Mouse (Mus musculus) midbrain, embryonic 11.5 days (tissue): ENCODE measurements at regions not wholly inside any gene's neighbourhood (a gene's known extent, or its start where the extent isn't known, plus 50 kb on each side); places are given as distances from the start of the nearest gene placed in this dataset.

ENCODE experiments used
- ATAC-seq: fragments of 200-750 bp; cut with Nextera tagmentation; 2 replicates; pipeline ENCODE4 v1.8.0; 2017; ENCODE audit warnings: moderate TSS enrichment, moderate library complexity; ENCODE audit not compliant: low FRiP score
- DNase-seq: peaks from one replicate; pipeline ENCODE4 v3.0.0; 2015; ENCODE audit warnings: low spot score; ENCODE audit errors: missing footprints
- H3K27ac ChIP-seq: fragments of 300-500 bp; sonication (generic); 2 replicates; pipeline ENCODE4 v1.5.1; 2014; ENCODE audit warnings: low read depth, low read length
- H3K27me3 ChIP-seq: fragments of 300-500 bp; sonication (generic); 2 replicates; pipeline ENCODE4 v1.6.1; 2014; ENCODE audit warnings: mild to moderate bottlenecking, low read length, moderate library complexity, mixed read lengths; ENCODE audit not compliant: control insufficient read depth, insufficient read depth
- H3K36me3 ChIP-seq: fragments of 300-500 bp; sonication (generic); 2 replicates; pipeline ENCODE4 v1.6.1; 2014; ENCODE audit warnings: mild to moderate bottlenecking, low read length, moderate library complexity, mixed read lengths; ENCODE audit not compliant: control insufficient read depth, insufficient read depth
- H3K4me1 ChIP-seq: fragments of 300-500 bp; sonication (generic); 2 replicates; pipeline ENCODE4 v1.6.1; 2014; ENCODE audit warnings: low read length; ENCODE audit not compliant: control insufficient read depth, insufficient read depth
- H3K4me2 ChIP-seq: fragments of 300-500 bp; sonication (generic); 2 replicates; pipeline ENCODE4 v1.6.1; 2014; ENCODE audit warnings: mild to moderate bottlenecking, moderate library complexity
- H3K4me3 ChIP-seq: fragments of 300-500 bp; sonication (generic); 2 replicates; pipeline ENCODE4 v1.5.1; 2014; ENCODE audit warnings: low read depth, low read length
- H3K9ac ChIP-seq: fragments of 300-500 bp; sonication (generic); 2 replicates; pipeline ENCODE4 v1.6.1; 2014; ENCODE audit warnings: low read length
- H3K9me3 ChIP-seq: fragments of 300-500 bp; sonication (generic); 2 replicates; pipeline ENCODE4 v1.6.1; 2016; ENCODE audit warnings: low read length; ENCODE audit not compliant: control insufficient read depth
- WGBS: fragments of 180-500 bp; shearing (Covaris S2); extraction: QIAGEN DNeasy Blood & Tissue Kit; methylation state at CpG from one replicate; pipeline ENCODE4 v1.1.7; 2014; 5-methylcytosine and 5-hydroxymethylcytosine counted together

DNA sequence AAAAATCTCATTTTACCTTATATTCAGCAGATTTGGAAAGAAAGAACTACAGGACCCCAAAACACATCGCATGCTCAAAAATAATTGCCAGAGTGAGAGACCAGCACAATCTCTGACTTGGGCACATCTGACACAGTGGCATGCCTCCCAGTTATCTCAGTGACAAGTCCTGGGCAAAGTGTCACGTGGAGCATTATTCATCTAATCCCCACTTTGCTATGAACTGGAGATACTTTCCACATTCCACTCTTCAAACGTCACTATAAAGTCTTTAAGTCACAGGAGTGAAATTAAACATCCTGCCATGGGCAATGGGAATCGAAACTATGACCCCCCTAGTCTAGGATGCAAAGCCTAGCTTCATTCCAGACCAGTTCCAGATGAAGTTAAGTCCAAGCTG lies 93.5 kb upstream of the Ssbp2 start:
- Histone ChIP-seq H3K4me3 (no peak overlapping the region), H3K4me1 (peaks cover 14% of the 10 kb centered on the region), H3K4me2 (no peak overlapping the region), H3K9ac (no peak overlapping the region), H3K36me3 (no peaks in the 10 kb centered on the region), H3K27ac (no peak overlapping the region), H3K9me3 (no peaks in the 10 kb centered on the region), H3K27me3 (no peaks in the 10 kb centered on the region)
- 78% methylated on average over 4 of the region's 4 CpGs for WGBS
- ATAC-seq (no peak), DNase-seq (no peak)

GRCm38 (mm10) chr13:91367896-91368556 lies 92.1 kb upstream of the Ssbp2 start:
- Histone ChIP-seq H3K4me2 (no peak overlapping the region), H3K9me3 (no peaks in the 10 kb centered on the region), H3K27me3 (no peaks in the 10 kb centered on the region), H3K36me3 (no peaks in the 10 kb centered on the region), H3K27ac (no peak overlapping the region), H3K4me1 (peaks cover 27% of the 10 kb centered on the region), H3K9ac (no peak overlapping the region), H3K4me3 (no peak overlapping the region)
- no peak for ATAC-seq
- 61% methylated on average over 7 of the region's 7 CpGs for WGBS
- DNase-seq = no peak

GRCm38 (mm10) chr13:91368664-91369063 lies 91.4 kb upstream of the Ssbp2 start:
- Histone ChIP-seq H3K27me3 (no peaks in the 10 kb centered on the region), H3K36me3 (no peaks in the 10 kb centered on the region), H3K4me3 (no peak overlapping the region), H3K27ac (no peak overlapping the region), H3K9me3 (no peaks in the 10 kb centered on the region), H3K4me1 (peaks cover 32% of the 10 kb centered on the region), H3K4me2 (no peak overlapping the region), H3K9ac (no peak overlapping the region)
- WGBS = 80% methylated on average over 7 of the region's 7 CpGs
- no peak for DNase-seq
- ATAC-seq = no peak

GRCm38 (mm10) chr13:91370021-91370420 lies 90.1 kb upstream of the Ssbp2 start:
- H3K9ac ChIP-seq = peak overlapping the region; percentile 73
- peak overlapping the region; percentile 37; the same call in 1 of the 2 replicates for H3K4me3 ChIP-seq
- H3K4me1 ChIP-seq = peaks cover 40% of the 10 kb centered on the region
- no peaks in the 10 kb centered on the region for H3K9me3 ChIP-seq
- no peaks in the 10 kb centered on the region for H3K27me3 ChIP-seq
- peak overlapping the region; percentile 99 for H3K27ac ChIP-seq
- WGBS = 27% methylated on average over 3 of the region's 3 CpGs
- DNase-seq (peak; percentile 90), ATAC-seq (no peak)
- H3K4me2 ChIP-seq = peak overlapping the region; percentile 69
- no peaks in the 10 kb centered on the region for H3K36me3 ChIP-seq

DNA sequence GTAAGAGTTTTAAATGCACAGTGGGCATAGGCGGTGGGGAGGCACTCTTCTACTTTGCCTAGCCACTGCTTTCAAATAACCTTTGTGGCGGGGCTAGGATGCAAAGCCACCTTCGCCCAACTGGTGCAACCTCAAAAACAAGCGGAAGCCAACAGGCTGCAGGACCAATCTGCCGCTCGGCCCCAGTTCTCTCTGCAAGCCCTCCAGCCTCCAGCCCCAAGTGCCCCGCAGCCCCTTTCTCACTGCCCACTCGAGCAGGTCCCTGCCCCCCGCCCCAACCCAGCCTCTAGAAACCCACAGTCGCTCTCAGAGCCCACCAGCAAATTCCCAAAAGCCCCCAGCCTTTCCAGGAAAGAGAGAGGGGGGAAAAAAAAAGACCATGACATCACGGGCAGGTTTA lies 89.6 kb upstream of the Ssbp2 start:
- peak overlapping the region; percentile 69 for H3K4me2 ChIP-seq
- peaks cover 40% of the 10 kb centered on the region for H3K4me1 ChIP-seq
- H3K27ac ChIP-seq = peak overlapping the region; percentile 99
- H3K36me3 ChIP-seq = no peaks in the 10 kb centered on the region
- DNase-seq (no peak), ATAC-seq (peak; percentile 63)
- peak overlapping the region; percentile 37 for H3K4me3 ChIP-seq
- peak overlapping the region; percentile 73 for H3K9ac ChIP-seq
- no peaks in the 10 kb centered on the region for H3K27me3 ChIP-seq
- under 1% methylated on average over 11 of the region's 11 CpGs for WGBS
- H3K9me3 ChIP-seq = no peaks in the 10 kb centered on the region

GRCm38 (mm10) chr13:91370886-91371595 lies 89.0 kb upstream of the Ssbp2 start:
- peak overlapping the region; percentile 99 for H3K27ac ChIP-seq
- WGBS = under 1% methylated on average over 28 of the region's 28 CpGs
- ATAC-seq = peak; percentile 94

DNA sequence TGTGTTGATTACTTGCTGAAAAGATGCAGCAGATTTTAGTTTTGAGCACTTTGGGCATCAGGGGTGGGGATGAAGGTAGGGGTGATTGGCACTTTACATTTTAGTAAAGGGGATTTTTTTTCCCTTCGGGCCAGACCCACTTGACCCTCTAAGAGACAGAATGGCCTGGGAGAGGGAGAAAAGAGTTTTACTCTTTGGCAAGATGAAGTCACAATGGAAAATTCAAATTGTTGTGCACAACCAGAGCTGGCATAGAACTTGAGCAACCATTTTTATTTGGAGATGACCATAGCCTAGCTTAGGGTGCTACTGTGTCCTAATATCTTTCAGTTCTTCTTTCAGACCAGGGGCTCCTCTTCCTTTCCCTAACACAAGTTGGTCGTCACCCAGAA lies 88.5 kb upstream of the Ssbp2 start:
- peak overlapping the region; percentile 61; the same call in 1 of the 2 replicates for H3K9ac ChIP-seq
- H3K9me3 ChIP-seq = no peaks in the 10 kb centered on the region
- H3K4me2 ChIP-seq = peak overlapping the region; percentile 69
- WGBS = 26% methylated on average over 2 of the region's 2 CpGs
- peak overlapping the region; percentile 37; the same call in 1 of the 2 replicates for H3K4me3 ChIP-seq
- no peaks in the 10 kb centered on the region for H3K27me3 ChIP-seq
- H3K4me1 ChIP-seq = peaks cover 40% of the 10 kb centered on the region
- peak; percentile 90 for DNase-seq
- peak; percentile 8 for ATAC-seq
- H3K36me3 ChIP-seq = no peaks in the 10 kb centered on the region
- H3K27ac ChIP-seq = peak overlapping the region; percentile 99

More at GRCm38 (mm10) chr13:91370886-91371595, 89.0 kb upstream of the Ssbp2 start:
- Histone ChIP-seq H3K9ac (peak overlapping the region; percentile 73), H3K4me2 (peak overlapping the region; percentile 69), H3K9me3 (no peaks in the 10 kb centered on the region), H3K36me3 (no peaks in the 10 kb centered on the region), H3K27me3 (no peaks in the 10 kb centered on the region), H3K4me3 (peak overlapping the region; percentile 37), H3K4me1 (peaks cover 40% of the 10 kb centered on the region)
- DNase-seq = peak; percentile 100

DNA sequence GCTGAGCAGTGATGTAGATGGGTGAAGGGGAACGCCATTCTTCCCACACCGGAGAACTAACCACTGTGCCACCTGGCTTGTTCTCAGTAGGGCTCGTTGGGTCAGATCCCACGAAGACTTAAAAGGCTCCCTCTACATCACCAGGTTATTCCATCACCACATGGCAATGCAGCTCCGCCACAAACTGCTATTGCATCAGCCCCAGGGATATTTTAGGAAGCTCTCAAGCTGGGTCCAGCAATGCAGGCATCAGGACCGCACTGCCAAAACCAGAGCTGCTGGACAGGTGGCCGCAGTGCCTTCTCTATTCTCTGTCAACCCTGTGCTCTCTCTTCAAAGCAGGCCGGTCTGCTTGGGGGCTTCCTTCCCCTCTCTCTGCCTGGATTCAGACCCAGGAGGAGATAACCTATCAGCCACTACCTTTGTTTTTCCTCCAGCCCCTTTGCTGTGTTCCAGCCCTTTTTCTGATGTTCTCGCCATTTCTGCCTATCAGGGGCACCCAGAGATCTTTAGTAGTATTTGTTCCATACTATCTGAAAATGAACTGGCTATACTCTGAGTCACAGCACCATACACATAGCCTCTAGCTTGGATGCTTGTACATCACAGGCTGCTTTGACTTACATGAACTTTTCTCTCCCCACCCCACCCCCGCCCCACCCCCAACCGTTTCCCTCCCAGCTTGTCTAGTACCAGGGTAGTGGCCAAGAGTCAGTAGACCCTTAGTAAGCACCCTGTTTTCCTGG lies 87.8 kb upstream of the Ssbp2 start:
- H3K9ac ChIP-seq = no peak overlapping the region; the same call in 1 of the 2 replicates
- no peak overlapping the region for H3K4me3 ChIP-seq
- no peaks in the 10 kb centered on the region for H3K27me3 ChIP-seq
- ATAC-seq (no peak), DNase-seq (no peak)
- H3K9me3 ChIP-seq = no peaks in the 10 kb centered on the region
- no peak overlapping the region for H3K4me2 ChIP-seq
- no peaks in the 10 kb centered on the region for H3K36me3 ChIP-seq
- H3K27ac ChIP-seq = peak overlapping the region; percentile 99
- 78% methylated on average over 11 of the region's 11 CpGs for WGBS
- H3K4me1 ChIP-seq = peaks cover 40% of the 10 kb centered on the region
